Mouse (Mus musculus) CH12.LX (cell line): ENCODE results near the gene Ankmy2.

Source experiments
- CTCF ChIP-seq, 2 experiments: IDR thresholded peaks in 1 of 2; conservative IDR thresholded peaks in 1 of 2; 2 replicates each; pipeline ENCODE4 v1.5.1; 2011 to 2012; ENCODE audit warnings: low read depth in 2 of 2, low read length in 2 of 2, improper control_type of control experiment in 1 of 2, inconsistent platforms in 1 of 2, mild to moderate bottlenecking in 1 of 2, moderate library complexity in 1 of 2
- EP300 ChIP-seq: IDR thresholded peaks from 2 replicates; pipeline ENCODE4 v1.6.1; 2011; ENCODE audit warnings: low read length, improper control_type of control experiment

DNA sequence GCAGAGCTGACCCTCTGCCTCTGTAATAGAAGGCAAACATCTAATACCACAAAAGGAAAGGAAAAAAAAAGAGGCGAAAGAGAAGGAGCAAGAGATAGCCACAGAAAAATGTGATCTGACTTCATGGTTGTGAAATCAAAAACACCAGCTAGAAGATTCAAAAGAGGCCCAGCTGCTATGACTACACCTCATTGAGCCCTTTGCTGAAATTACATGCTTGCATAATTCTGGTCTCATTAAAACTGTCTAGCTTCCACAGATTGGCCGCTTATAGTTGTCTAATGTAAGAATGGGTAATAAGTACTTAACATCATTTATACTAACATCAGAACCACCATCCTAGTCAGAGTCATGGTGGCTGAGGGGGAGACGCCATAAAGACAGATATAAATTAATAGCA lies 24.2 kb upstream of the Ankmy2 start:
- TF ChIP-seq EP300 (no peak), CTCF (conservative IDR thresholded peaks at IDR 0.05 in 1 of 2, IDR thresholded peaks at IDR 0.05 in 1 of 2; ENCODE audit: low read depth in 2 of 2, low read length in 2 of 2) (no peak)
